Mouse (Mus musculus) megakaryocyte, embryonic 14.5 days (primary cell): ENCODE measurements around the gene Snrpb2.

Source experiments
- FLI1 ChIP-seq: IDR thresholded peaks from 2 replicates; pipeline ENCODE4 v1.6.1; 2012; ENCODE audit warnings: low read length, inconsistent platforms, mixed read lengths
- GATA1 ChIP-seq: IDR thresholded peaks from 3 replicates; pipeline ENCODE4 v1.6.1; 2012; ENCODE audit warnings: mixed read lengths, low read length, inconsistent platforms, borderline replicate concordance

DNA sequence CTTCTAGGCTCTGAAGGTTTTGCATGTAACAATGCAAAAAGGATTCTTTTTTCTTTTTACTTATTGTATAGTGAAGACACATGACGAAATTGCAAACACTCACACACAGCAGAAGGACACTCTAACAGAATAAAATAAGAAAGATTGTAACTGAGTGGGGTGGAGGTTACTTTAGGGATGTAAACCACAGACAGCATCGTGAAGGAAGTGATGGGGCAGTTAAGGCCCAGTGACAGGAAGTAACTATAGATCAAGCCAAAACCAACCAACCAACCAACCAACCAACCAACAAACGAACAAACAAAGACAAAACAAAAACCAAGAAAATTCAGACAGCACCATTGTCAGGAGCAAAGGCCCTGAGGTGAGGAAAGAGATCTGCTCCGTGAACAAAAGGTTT lies 38.6 kb upstream of the Snrpb2 start:
- no peak for TF ChIP-seq GATA1
- no peak for TF ChIP-seq FLI1
